Mouse (Mus musculus) G1E (cell line): ENCODE measurements around the gene Acaa1b. TPM values are rescaled to one million over a fixed set of nuclear protein-coding genes. Genes with fewer than 3 reads are reported as not detected.

ENCODE experiments used
- ATAC-seq: 2 replicates; pipeline ENCODE4 v1.8.0; 2016; ENCODE audit warnings: mild to moderate bottlenecking; ENCODE audit not compliant: insufficient number of reproducible peaks, poor library complexity, low FRiP score, severe bottlenecking; ENCODE audit errors: extremely low read depth
- DNase-seq: peaks from one replicate; pipeline ENCODE4 v3.0.0; 2012; ENCODE audit warnings: low spot score
- H3K27me3 ChIP-seq: 2 replicates; pipeline ENCODE4 v1.6.1; 2012; ENCODE audit warnings: mild to moderate bottlenecking, low read length, inconsistent platforms; ENCODE audit not compliant: insufficient read depth
- H3K36me3 ChIP-seq: replicated peaks from 2 replicates; pipeline ENCODE3; 2012; ENCODE audit warnings: mild to moderate bottlenecking, inconsistent platforms
- H3K4me1 ChIP-seq: 2 replicates; pipeline ENCODE4 v1.6.1; 2012; ENCODE audit warnings: low read depth, low read length, inconsistent platforms, mixed read lengths; ENCODE audit not compliant: insufficient read depth
- H3K4me3 ChIP-seq: 2 replicates; pipeline ENCODE4 v1.5.1; 2012; ENCODE audit warnings: low read depth, mild to moderate bottlenecking, inconsistent platforms, low read length, moderate library complexity, mixed read lengths
- H3K9me3 ChIP-seq: replicated peaks from 2 replicates; pipeline ENCODE4 v1.6.1; 2012; ENCODE audit warnings: inconsistent platforms
- CTCF ChIP-seq: IDR thresholded peaks from 2 replicates; pipeline ENCODE4 v1.5.1; 2012; ENCODE audit warnings: low read depth, low read length, inconsistent platforms, mixed read lengths
- GATA1 ChIP-seq: IDR thresholded peaks from 2 replicates; pipeline ENCODE4 v1.6.1; 2012; ENCODE audit warnings: borderline replicate concordance, low read length, inconsistent platforms, mixed read lengths
- GATA2 ChIP-seq: IDR thresholded peaks from 2 replicates; pipeline ENCODE4 v1.6.1; 2012; ENCODE audit warnings: low read depth, low read length, inconsistent platforms, borderline replicate concordance
- POLR2AphosphoS5 ChIP-seq: IDR thresholded peaks from 2 replicates; pipeline ENCODE4 v1.6.1; 2012; ENCODE audit warnings: low read depth, low read length, inconsistent platforms; ENCODE audit not compliant: insufficient replicate concordance
- TAL1 ChIP-seq: conservative IDR thresholded peaks from 2 replicates; pipeline ENCODE4 v1.6.1; 2012; ENCODE audit warnings: low read depth, low read length, inconsistent platforms, mixed read lengths
- polyA plus RNA-seq: library from polyadenylated mRNA; stranded (reverse); fragments of >175 nt; gene quantifications from 2 replicates; pipeline ENCODE4 v1.2.3, GENCODE M21; 2012
- total RNA-seq, 2 experiments: library from RNA; stranded (forward) in 1 of 2; stranded (reverse) in 1 of 2; fragments of 200-1000 nt in 1 of 2; fragments of >200 nt in 1 of 2; fragmentation: Nextera tagmentation in 1 of 2; gene quantifications; 2 replicates each; pipeline ENCODE4 v1.2.3; 2014 to 2017

The Acaa1b gene
- total and polyA plus RNA-seq, 3 experiments, result not detected

DNA sequence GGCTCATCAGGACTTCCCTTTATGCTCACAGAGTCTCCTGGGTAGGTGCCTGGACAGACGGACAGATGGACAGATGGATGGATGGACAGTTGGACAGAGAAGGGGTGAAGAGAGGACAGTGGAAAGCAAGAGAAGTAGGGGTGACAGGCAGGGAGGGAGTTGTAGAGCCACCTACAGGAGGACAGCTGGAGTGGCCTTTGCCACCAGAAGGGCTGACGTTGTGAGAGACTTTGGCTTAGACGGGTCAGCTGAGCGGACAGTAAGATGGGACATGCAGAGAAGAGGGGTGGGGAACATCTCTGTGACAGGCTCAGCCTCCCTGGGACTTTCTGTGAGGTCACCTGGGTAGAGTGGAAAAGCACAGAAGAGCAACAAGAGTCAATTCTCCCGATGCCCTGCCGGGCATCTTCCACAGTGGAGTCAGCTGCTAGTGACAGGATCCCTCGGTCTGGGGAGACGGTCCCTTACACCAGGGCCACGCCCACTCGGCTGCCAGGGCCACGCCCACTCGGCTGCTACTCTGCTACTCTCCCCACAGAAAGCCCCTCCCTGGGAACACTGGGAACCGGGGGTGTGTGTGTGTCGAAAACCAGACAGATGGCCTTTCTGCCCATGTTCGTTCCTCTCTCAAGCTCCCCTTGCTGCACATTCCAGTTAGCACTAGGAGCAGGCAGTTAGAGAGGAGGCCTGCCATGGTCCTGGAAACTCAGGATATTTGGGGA, 56.6 kb downstream of the Acaa1b start:
- ATAC-seq, result no peak
- no peaks in the 10 kb centered on the region; the same call in 1 of the 2 replicates for H3K27me3 ChIP-seq

More for the DNA sequence above, 56.6 kb downstream of the Acaa1b start:
- Histone ChIP-seq H3K36me3 (no peaks in the 10 kb centered on the region), H3K9me3 (peaks cover 75% of the 10 kb centered on the region), H3K4me3 (no peak overlapping the region), H3K4me1 (no peaks in the 10 kb centered on the region)
- TF ChIP-seq GATA2, result no peak
- no peak for TF ChIP-seq TAL1
- no peak for TF ChIP-seq POLR2AphosphoS5
- TF ChIP-seq GATA1, result no peak
- no peak for TF ChIP-seq CTCF
- no peak for DNase-seq

Other genes with a start within 250 kb of the Acaa1b start
- gene Ctdspl, start 230.6 kb downstream of the Acaa1b start, total RNA-seq (2014; fragmentation: Nextera tagmentation), result not detected in 2 replicates
- gene Ctdspl, start 230.6 kb downstream of the Acaa1b start, total RNA-seq (2017), result 0.05 and 0.06 TPM in 2 replicates
- gene Ctdspl, start 230.6 kb downstream of the Acaa1b start, polyA plus RNA-seq, result not detected in 2 replicates
- not detected in 2 replicates for gene Vill, start 104.3 kb downstream of the Acaa1b start, total RNA-seq (2014; fragmentation: Nextera tagmentation)
- not detected in 2 replicates for gene Vill, start 104.3 kb downstream of the Acaa1b start, total RNA-seq (2017)
- gene Vill, start 104.3 kb downstream of the Acaa1b start, polyA plus RNA-seq, result not detected in 2 replicates
- gene Plcd1, start 63.6 kb downstream of the Acaa1b start, total RNA-seq (2014; fragmentation: Nextera tagmentation), result not detected in 2 replicates
- gene Plcd1, start 63.6 kb downstream of the Acaa1b start, total RNA-seq (2017), result not detected in 2 replicates
- not detected in 2 replicates for gene Plcd1, start 63.6 kb downstream of the Acaa1b start, polyA plus RNA-seq
- not detected in 2 replicates for gene Dlec1, start 54.6 kb downstream of the Acaa1b start, total RNA-seq (2014; fragmentation: Nextera tagmentation)
- gene Dlec1, start 54.6 kb downstream of the Acaa1b start, total RNA-seq (2017), result not detected in 2 replicates
- gene Dlec1, start 54.6 kb downstream of the Acaa1b start, polyA plus RNA-seq, result not detected in 2 replicates
- not detected in 2 replicates for gene Gm47289, start 2.1 kb upstream of the Acaa1b start, total RNA-seq (2014; fragmentation: Nextera tagmentation)
- 0.11 TPM in 1 of 2 replicates, not detected in the other for gene Gm47289, start 2.1 kb upstream of the Acaa1b start, total RNA-seq (2017)
- gene Gm47289, start 2.1 kb upstream of the Acaa1b start, polyA plus RNA-seq, result not detected in 2 replicates
- gene Slc22a13, start 52.0 kb upstream of the Acaa1b start, total RNA-seq (2014; fragmentation: Nextera tagmentation), result not detected in 2 replicates
- gene Slc22a13, start 52.0 kb upstream of the Acaa1b start, total RNA-seq (2017), result not detected in 2 replicates
- not detected in 2 replicates for gene Slc22a13, start 52.0 kb upstream of the Acaa1b start, polyA plus RNA-seq
- gene Oxsr1, start 165.3 kb upstream of the Acaa1b start, total RNA-seq (2014; fragmentation: Nextera tagmentation), result 35.4 and 59.7 TPM in 2 replicates
- 53.5 and 56.3 TPM in 2 replicates for gene Oxsr1, start 165.3 kb upstream of the Acaa1b start, total RNA-seq (2017)
- 14.7 and 18.2 TPM in 2 replicates for gene Oxsr1, start 165.3 kb upstream of the Acaa1b start, polyA plus RNA-seq
- gene Acaa1a, start 182.6 kb upstream of the Acaa1b start, total RNA-seq (2014; fragmentation: Nextera tagmentation), result 14.2 and 18.1 TPM in 2 replicates
- 30.7 and 31.9 TPM in 2 replicates for gene Acaa1a, start 182.6 kb upstream of the Acaa1b start, total RNA-seq (2017)
- 53.4 and 71.2 TPM in 2 replicates for gene Acaa1a, start 182.6 kb upstream of the Acaa1b start, polyA plus RNA-seq
- 24.4 and 31.3 TPM in 2 replicates for gene Myd88, start 184.3 kb upstream of the Acaa1b start, total RNA-seq (2014; fragmentation: Nextera tagmentation)
- gene Myd88, start 184.3 kb upstream of the Acaa1b start, total RNA-seq (2017), result 26.0 and 27.0 TPM in 2 replicates
- gene Myd88, start 184.3 kb upstream of the Acaa1b start, polyA plus RNA-seq, result 8.9 and 12.3 TPM in 2 replicates
- 20.0 and 23.7 TPM in 2 replicates for gene Xylb, start 200.3 kb upstream of the Acaa1b start, total RNA-seq (2014; fragmentation: Nextera tagmentation)
- 9.9 and 10.3 TPM in 2 replicates for gene Xylb, start 200.3 kb upstream of the Acaa1b start, total RNA-seq (2017)
- 7.7 and 8.1 TPM in 2 replicates for gene Xylb, start 200.3 kb upstream of the Acaa1b start, polyA plus RNA-seq
- gene Slc22a14, start 208.5 kb upstream of the Acaa1b start, total RNA-seq (2014; fragmentation: Nextera tagmentation), result not detected in 2 replicates
- gene Slc22a14, start 208.5 kb upstream of the Acaa1b start, total RNA-seq (2017), result not detected in 2 replicates
- not detected in 2 replicates for gene Slc22a14, start 208.5 kb upstream of the Acaa1b start, polyA plus RNA-seq
- 3.3 and 3.5 TPM in 2 replicates for gene Acvr2b, start 245.0 kb upstream of the Acaa1b start, total RNA-seq (2014; fragmentation: Nextera tagmentation)
- 2.7 and 3.2 TPM in 2 replicates for gene Acvr2b, start 245.0 kb upstream of the Acaa1b start, total RNA-seq (2017)
- gene Acvr2b, start 245.0 kb upstream of the Acaa1b start, polyA plus RNA-seq, result 5.0 and 5.1 TPM in 2 replicates